Mouse (Mus musculus) brain, embryonic 14.5 days (tissue): Measurements from ENCODE around the gene Scyl1.

Experiments
- CTCF ChIP-seq: fragments of 200-500 bp; IDR thresholded peaks from 2 replicates; pipeline ENCODE4 v1.5.1; 2012; ENCODE audit warnings: inconsistent platforms, mild to moderate bottlenecking, moderate library complexity, borderline replicate concordance; ENCODE audit not compliant: insufficient read depth, insufficient read length; ENCODE audit errors: extremely low read depth
- POLR2A ChIP-seq: fragments of 200-500 bp; IDR thresholded peaks from 2 replicates; pipeline ENCODE4 v1.6.1; 2012; ENCODE audit warnings: mild to moderate bottlenecking, inconsistent platforms, borderline replicate concordance; ENCODE audit not compliant: poor library complexity, insufficient read depth, insufficient read length, severe bottlenecking; ENCODE audit errors: extremely low read depth

GRCm38 (mm10) chr19:5722848-5723425 is 48.3 kb downstream of the Scyl1 start:
- no peak for TF ChIP-seq POLR2A
- TF ChIP-seq CTCF, result no peak
